Mouse (Mus musculus): ENCODE data around the gene 1700012P22Rik.

Gene 1700012P22Rik

GRCm38 (mm10) chr4:144438672-144439071, at the start of gene 1700012P22Rik:
1700012P22Rik (minus strand) TSS chr4:144438772.
- no peak for DNase-seq (ENCODE audit: low read depth, low spot score)

GRCm38 (mm10) chr4:144468091-144468490, 29.5 kb upstream of the 1700012P22Rik start:
- no peak for DNase-seq (ENCODE audit: low read depth, low spot score)

- DNase-seq (ENCODE audit: low read depth, low spot score) = no peak
These were observed 26.6 kb upstream of the 1700012P22Rik start for GRCm38 (mm10) chr4:144465206-144465605.

- no peak for DNase-seq (ENCODE audit: low read depth, low spot score)
These were observed 25.1 kb upstream of the 1700012P22Rik start, which contains the start of gene Aadacl3 for GRCm38 (mm10) chr4:144463656-144464055. Aadacl3 (minus strand) TSS chr4:144463756.

GRCm38 (mm10) chr4:144453217-144453616, 14.6 kb upstream of the 1700012P22Rik start, which contains the start of gene Gm9944:
Gm9944 (minus strand) TSS chr4:144453317.
- no peak for DNase-seq (ENCODE audit: low read depth, low spot score)

- no peak for DNase-seq (ENCODE audit: low read depth, low spot score)
These were observed 10.0 kb upstream of the 1700012P22Rik start for GRCm38 (mm10) chr4:144448546-144448945.

DNA sequence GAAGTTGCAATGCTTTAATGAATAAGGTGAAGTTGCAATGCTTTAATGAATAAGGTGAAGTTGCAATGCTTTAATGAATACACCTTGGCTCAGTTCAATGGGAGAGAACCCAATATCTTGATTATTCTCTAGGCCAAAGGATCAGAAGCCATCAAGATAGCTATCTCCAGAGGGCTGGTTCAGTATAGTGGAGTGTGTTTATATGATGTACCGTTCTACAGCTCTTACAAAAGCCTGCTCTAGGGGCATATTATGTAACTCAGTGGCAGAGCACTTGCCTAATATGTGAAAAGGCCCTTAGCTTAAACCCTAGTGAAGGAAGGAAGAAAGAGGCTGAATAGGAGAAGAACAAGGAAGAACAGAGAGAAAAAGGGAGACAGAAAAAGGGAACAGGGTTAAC, 3.0 kb upstream of the 1700012P22Rik start:
- no peak for DNase-seq (ENCODE audit: low read depth, low spot score)

DNA sequence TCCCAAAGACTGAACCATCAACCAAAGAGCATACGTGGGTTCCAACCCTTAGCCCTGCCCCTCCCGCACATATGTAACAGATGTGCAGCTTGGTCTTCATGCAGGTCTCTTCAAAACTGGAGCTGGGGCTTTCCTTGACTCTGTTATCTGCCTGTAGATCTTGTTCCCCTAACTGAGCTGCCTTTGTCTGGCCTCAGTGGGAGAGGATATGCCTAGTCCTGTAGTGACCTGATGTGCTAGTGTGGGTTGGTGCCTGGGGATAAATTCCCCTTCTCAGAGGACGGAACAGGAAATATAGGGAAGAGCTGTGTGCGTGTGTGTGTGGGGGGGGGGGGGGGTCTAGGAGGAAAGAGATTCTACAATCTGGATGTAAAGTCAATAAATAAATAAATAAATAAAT, 2.5 kb upstream of the 1700012P22Rik start:
- no peak for DNase-seq (ENCODE audit: low read depth, low spot score)

GRCm38 (mm10) chr4:144433216-144433615, 5.4 kb downstream of the 1700012P22Rik start:
- DNase-seq (ENCODE audit: low read depth, low spot score) = no peak

GRCm38 (mm10) chr4:144430723-144431122, 7.8 kb downstream of the 1700012P22Rik start:
- DNase-seq (ENCODE audit: low read depth, low spot score) = no peak

- DNase-seq (ENCODE audit: low read depth, low spot score) = peak; percentile 27
These were observed 9.7 kb downstream of the 1700012P22Rik start for GRCm38 (mm10) chr4:144428868-144429267.

DNA sequence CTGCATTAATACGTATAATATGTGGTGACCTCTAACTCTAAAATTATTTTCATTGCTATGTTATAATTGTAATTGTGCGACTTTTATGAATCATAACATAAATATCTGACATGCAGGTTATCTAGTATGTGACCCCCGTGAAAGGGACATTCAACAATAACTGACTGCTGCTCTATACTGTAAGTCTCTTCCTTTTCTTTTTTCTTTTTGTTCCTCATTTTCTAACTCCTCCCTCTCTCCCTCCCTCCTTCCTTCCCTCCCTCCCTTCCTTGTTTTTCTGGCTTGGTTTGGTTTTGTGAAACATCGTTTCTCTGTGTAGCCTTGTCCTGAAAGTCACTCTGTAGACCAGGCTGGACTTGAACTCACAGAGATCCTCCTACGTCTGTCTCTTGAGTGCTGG, 14.0 kb downstream of the 1700012P22Rik start:
- DNase-seq (ENCODE audit: low read depth, low spot score) = no peak

GRCm38 (mm10) chr4:144420644-144421043, 17.9 kb downstream of the 1700012P22Rik start:
- peak; percentile 2 for DNase-seq (ENCODE audit: low read depth, low spot score)

- no peak for DNase-seq (ENCODE audit: low read depth, low spot score)
These were observed 30.3 kb downstream of the 1700012P22Rik start, which contains the start of gene Pramef12 for GRCm38 (mm10) chr4:144408290-144408689. Pramef12 (minus strand) TSS chr4:144408464.

DNA sequence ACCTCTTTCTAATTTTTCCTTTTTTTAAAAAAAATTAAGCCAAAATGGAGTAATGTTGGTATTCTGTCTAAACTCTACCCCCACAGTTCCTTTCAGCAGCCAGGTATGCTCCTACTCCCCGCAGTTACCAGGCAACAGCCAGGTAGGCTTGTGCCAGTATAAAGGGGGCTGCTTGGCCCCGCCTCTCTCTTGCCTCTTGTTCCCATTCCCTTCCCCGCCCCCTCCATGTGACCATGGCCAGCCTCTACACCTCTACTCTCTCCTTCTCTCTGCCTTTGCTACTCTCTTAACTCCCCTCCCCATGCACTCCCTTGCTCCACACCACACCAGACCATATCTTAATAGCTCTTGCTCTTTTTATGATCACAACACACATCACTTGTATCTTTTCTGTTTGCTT, 32.3 kb downstream of the 1700012P22Rik start:
- DNase-seq (ENCODE audit: low read depth, low spot score) = no peak

GRCm38 (mm10) chr4:144404456-144405086, 34.0 kb downstream of the 1700012P22Rik start:
- no peak for DNase-seq (ENCODE audit: low read depth, low spot score)

- no peak for DNase-seq (ENCODE audit: low read depth, low spot score)
These were observed 35.9 kb downstream of the 1700012P22Rik start for GRCm38 (mm10) chr4:144402712-144403111.

DNA sequence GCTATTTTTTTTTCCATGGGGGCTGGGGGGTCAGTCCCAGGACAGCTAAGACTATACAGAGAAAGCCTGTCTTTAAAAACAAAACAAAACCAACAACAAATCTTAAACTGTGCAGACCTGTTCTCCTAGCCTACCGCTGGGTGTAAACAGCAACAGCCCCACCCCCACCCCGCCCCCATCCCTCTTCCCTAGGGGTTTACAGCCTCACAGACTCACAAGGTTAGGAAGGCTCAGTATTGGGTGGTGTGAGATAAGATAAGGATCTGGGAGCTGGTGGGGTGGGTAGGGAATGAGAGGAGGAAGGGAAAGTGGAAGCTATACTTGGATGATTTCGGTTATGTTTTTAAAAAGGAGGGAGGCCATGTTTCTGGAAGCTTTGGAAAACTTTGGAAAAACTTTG, 42.3 kb downstream of the 1700012P22Rik start:
- no peak for DNase-seq (ENCODE audit: low read depth, low spot score)

GRCm38 (mm10) chr4:144377911-144378310, 60.7 kb downstream of the 1700012P22Rik start, which contains the start of gene Pramef20:
Pramef20 (minus strand) TSS chr4:144377933.
- DNase-seq (ENCODE audit: low read depth, low spot score) = no peak
